Mouse (Mus musculus) C2C12 (cell line): ENCODE data around the gene Prr15l.

Source experiments
- CTCF ChIP-seq: IDR thresholded peaks from one replicate; pipeline ENCODE4 v1.5.1; 2011; ENCODE audit not compliant: control insufficient read depth, insufficient read depth, insufficient read length
- MAX ChIP-seq: IDR thresholded peaks from one replicate; pipeline ENCODE4 v1.6.1; 2011; ENCODE audit warnings: mild to moderate bottlenecking, control low read depth
- MYOD1 ChIP-seq: IDR thresholded peaks from one replicate; pipeline ENCODE4 v1.6.1; 2011; ENCODE audit warnings: low read depth; ENCODE audit not compliant: control insufficient read depth, insufficient read length
- USF1 ChIP-seq: IDR thresholded peaks from one replicate; pipeline ENCODE4 v1.6.1; 2011; ENCODE audit warnings: low read depth, mild to moderate bottlenecking, control low read depth, moderate library complexity

- TF ChIP-seq CTCF, result no peak
- TF ChIP-seq MAX, result no peak
- TF ChIP-seq USF1, result no peak
- no peak for TF ChIP-seq MYOD1
These were observed 32.0 kb upstream of the Prr15l start for GRCm38 (mm10) chr11:96895886-96896285.
